Mouse (Mus musculus) stomach, embryonic 15.5 days (tissue): ENCODE results near the gene Wdpcp. TPM values are rescaled to one million over a fixed set of nuclear protein-coding genes. Genes with fewer than 3 reads are reported as not detected.

ENCODE experiments used
- ATAC-seq: fragments of 200-750 bp; cut with Nextera tagmentation; 2 replicates; pipeline ENCODE4 v1.8.0; 2017; ENCODE audit warnings: low read depth, moderate number of reproducible peaks, moderate TSS enrichment; ENCODE audit not compliant: insufficient read depth, low FRiP score
- H3K27ac ChIP-seq: fragments of 300-500 bp; sonication (generic); 2 replicates; pipeline ENCODE4 v1.5.1; 2015; ENCODE audit warnings: mild to moderate bottlenecking, inconsistent platforms
- H3K27me3 ChIP-seq: fragments of 300-500 bp; sonication (generic); replicated peaks from 2 replicates; pipeline ENCODE4 v1.6.1; 2015; ENCODE audit warnings: inconsistent platforms
- H3K36me3 ChIP-seq: fragments of 300-500 bp; sonication (generic); 2 replicates; pipeline ENCODE4 v1.6.1; 2015; ENCODE audit warnings: inconsistent platforms
- H3K4me1 ChIP-seq: fragments of 300-500 bp; sonication (generic); 2 replicates; pipeline ENCODE4 v1.6.1; 2015; ENCODE audit warnings: inconsistent platforms
- H3K4me2 ChIP-seq: fragments of 300-500 bp; sonication (generic); 2 replicates; pipeline ENCODE4 v1.6.1; 2015; ENCODE audit warnings: mild to moderate bottlenecking, inconsistent platforms
- H3K4me3 ChIP-seq: fragments of 300-500 bp; sonication (generic); replicated peaks from 2 replicates; pipeline ENCODE4 v1.5.1; 2015; ENCODE audit warnings: inconsistent platforms
- H3K9ac ChIP-seq: fragments of 300-500 bp; sonication (generic); 2 replicates; pipeline ENCODE4 v1.6.1; 2015; ENCODE audit warnings: inconsistent platforms
- H3K9me3 ChIP-seq: fragments of 300-500 bp; sonication (generic); 2 replicates; pipeline ENCODE4 v1.6.1; 2016; ENCODE audit warnings: inconsistent platforms
- WGBS: fragments of 180-500 bp; shearing (Covaris S2); methylation state at CpG from one replicate; pipeline ENCODE4 v1.1.7; 2015; 5-methylcytosine and 5-hydroxymethylcytosine counted together
- polyA plus RNA-seq: library from polyadenylated mRNA; unstranded; fragments of >200 nt; fragmentation: Nextera tagmentation; extraction: Ambion mirVana; gene quantifications from 2 replicates; pipeline ENCODE4 v1.2.1, GENCODE M21; 2015

The Wdpcp gene
- polyA plus RNA-seq, 1 experiment from 2014 or later, result 8.9 TPM

DNA sequence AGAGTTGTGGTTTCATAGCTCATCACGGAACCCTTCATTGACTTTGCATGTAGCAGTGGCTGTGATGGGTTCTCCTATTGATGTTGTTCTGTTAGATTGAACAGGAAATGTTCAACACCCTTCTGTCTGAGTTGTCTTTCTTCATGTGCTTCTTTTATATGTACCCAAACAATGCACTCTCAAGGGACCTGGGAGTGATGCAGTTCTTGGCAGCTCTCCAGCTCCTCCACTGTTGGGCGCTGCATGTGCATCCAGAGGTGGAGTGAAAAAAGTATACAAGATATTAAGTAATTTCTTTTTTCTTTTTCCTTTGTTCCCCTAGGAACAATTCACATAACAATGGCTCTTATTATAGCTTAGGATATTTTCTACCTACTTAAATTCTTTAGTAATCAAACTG, 118.7 kb downstream of the Wdpcp start:
- Histone ChIP-seq H3K36me3 (no peaks in the 10 kb centered on the region), H3K4me2 (no peak overlapping the region)
- no peak for ATAC-seq

DNA sequence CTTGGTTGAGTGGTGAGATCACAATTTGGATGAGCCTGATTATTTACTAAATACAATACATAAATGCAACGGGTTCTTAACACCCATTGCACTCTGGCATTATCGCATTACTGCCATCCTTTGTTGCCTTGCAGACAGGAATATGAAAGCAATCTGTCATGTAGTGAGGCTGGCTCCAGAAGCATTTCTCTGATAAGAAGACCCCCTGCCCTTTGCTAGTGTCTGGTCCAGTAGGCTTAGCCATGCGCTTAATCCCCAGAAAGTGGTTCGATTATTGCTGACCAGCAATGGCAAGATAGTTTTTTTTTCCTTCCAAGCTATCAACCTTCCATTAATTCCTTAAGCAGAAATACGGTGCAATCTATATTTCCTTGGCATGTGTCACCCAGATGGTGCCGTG, 122.1 kb downstream of the Wdpcp start:
- Histone ChIP-seq H3K4me1 (no peaks in the 10 kb centered on the region), H3K9me3 (no peaks in the 10 kb centered on the region), H3K27me3 (no peaks in the 10 kb centered on the region), H3K36me3 (no peaks in the 10 kb centered on the region), H3K4me3 (no peak overlapping the region), H3K27ac (no peak overlapping the region), H3K9ac (no peak overlapping the region), H3K4me2 (no peak overlapping the region)
- ATAC-seq, result no peak
- 82% methylated on average over 6 of the region's 6 CpGs for WGBS

More for the DNA sequence above, 118.7 kb downstream of the Wdpcp start:
- no peaks in the 10 kb centered on the region for H3K9me3 ChIP-seq
- 82% methylated on average over 2 of the region's 2 CpGs for WGBS
- no peak overlapping the region for H3K27ac ChIP-seq
- H3K4me3 ChIP-seq, result no peak overlapping the region
- no peaks in the 10 kb centered on the region for H3K4me1 ChIP-seq
- no peaks in the 10 kb centered on the region for H3K27me3 ChIP-seq
- no peak overlapping the region for H3K9ac ChIP-seq

DNA sequence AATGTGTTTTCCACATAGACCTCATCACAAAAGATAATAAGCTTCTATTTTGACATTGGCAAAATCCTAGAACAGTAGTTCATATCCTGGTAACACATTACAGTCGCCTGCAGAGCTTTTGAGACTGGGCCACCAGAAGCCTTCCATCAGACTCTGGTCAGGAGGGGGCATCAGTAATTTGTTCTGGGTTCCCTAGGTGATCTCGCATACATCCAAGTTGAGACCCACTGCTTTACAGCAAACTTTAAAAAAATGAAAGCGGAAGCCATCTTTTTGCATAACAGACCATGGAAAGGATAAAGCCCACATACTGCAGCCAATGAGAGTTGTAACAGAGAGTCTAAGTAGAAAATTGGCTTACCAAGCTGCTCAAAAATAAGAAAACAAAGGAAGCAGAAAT, 125.6 kb downstream of the Wdpcp start:
- 82% methylated on average over 3 of the region's 3 CpGs for WGBS
- Histone ChIP-seq H3K4me2 (no peak overlapping the region), H3K4me1 (no peaks in the 10 kb centered on the region), H3K27me3 (no peaks in the 10 kb centered on the region), H3K9me3 (no peaks in the 10 kb centered on the region), H3K4me3 (no peak overlapping the region), H3K36me3 (no peaks in the 10 kb centered on the region), H3K9ac (no peak overlapping the region), H3K27ac (no peak overlapping the region)
- no peak for ATAC-seq

DNA sequence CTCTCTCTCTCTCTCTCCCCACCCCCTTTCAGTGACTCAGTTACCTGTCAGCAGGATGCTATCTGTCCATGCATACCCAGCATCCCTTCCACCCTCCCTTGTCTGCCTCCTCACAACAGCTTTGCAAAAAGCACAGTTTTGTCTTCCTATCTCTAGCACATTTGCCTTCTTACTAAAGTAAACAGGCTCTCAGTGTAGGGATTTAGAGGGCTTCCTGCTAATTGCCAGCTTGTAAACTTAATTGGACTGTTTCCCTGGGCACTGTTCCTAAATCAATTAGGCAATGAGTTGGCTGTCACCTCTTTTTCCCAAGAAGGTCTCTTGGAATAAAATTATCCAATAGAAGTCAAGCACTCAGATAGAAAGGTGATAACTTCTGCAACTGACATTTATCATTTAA, 141.5 kb downstream of the Wdpcp start:
- H3K9me3 ChIP-seq, result no peaks in the 10 kb centered on the region
- no peak for ATAC-seq
- H3K36me3 ChIP-seq, result no peaks in the 10 kb centered on the region

DNA sequence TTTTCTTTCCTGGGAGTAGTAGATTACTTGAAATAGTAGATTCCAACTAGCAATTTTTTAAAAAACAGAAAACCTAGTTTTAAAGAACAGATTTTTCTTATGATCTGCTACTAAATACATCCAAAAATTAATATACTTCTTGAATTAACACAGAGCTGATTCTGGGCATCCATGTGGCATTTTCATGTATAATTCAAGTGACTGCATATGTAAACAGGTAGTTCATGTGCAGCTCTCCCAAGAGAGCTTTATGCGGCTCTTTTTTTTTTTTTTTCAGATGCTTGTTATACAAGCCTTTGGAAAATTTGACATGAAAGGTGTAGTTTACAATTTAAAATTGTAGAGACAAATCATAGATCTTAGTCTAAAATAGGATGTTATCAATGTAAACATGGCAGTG, 142.0 kb downstream of the Wdpcp start:
- no peak overlapping the region for H3K4me2 ChIP-seq
- 83% methylated on average over 1 of the region's 1 CpGs for WGBS
- ATAC-seq, result no peak

More for the DNA sequence above, 141.5 kb downstream of the Wdpcp start:
- no peak overlapping the region for H3K4me2 ChIP-seq
- H3K27ac ChIP-seq, result no peak overlapping the region
- H3K4me3 ChIP-seq, result no peak overlapping the region
- no peaks in the 10 kb centered on the region for H3K4me1 ChIP-seq
- H3K9ac ChIP-seq, result no peak overlapping the region
- H3K27me3 ChIP-seq, result no peaks in the 10 kb centered on the region

DNA sequence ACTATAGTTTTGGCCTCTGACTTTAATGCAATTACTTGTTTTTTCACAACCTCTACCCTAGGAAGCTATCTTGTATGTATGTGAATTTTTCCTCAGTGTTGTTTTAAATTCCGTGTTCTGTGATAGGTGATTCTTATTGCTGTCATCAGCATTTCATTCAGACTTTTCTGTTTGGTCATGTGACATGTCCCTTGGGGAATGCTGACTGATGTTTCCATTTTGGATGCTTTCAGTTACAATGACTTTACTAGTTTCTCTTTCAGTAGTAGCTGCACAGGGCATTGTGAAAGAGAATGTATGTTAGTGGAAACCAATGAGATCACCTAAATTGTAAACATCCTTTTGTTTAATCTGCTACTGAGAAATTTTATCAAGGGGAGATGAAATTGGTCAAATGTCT, 154.3 kb downstream of the Wdpcp start:
- H3K36me3 ChIP-seq, result no peaks in the 10 kb centered on the region
- H3K4me3 ChIP-seq, result no peak overlapping the region
- H3K27ac ChIP-seq, result no peak overlapping the region
- no peak overlapping the region for H3K9ac ChIP-seq
- ATAC-seq, result no peak
- 71% methylated on average over 1 of the region's 1 CpGs for WGBS
- no peaks in the 10 kb centered on the region for H3K4me1 ChIP-seq
- H3K4me2 ChIP-seq, result no peak overlapping the region
- H3K9me3 ChIP-seq, result no peaks in the 10 kb centered on the region
- no peaks in the 10 kb centered on the region for H3K27me3 ChIP-seq

More for the DNA sequence above, 142.0 kb downstream of the Wdpcp start:
- Histone ChIP-seq H3K9ac (no peak overlapping the region), H3K4me3 (no peak overlapping the region), H3K27me3 (no peaks in the 10 kb centered on the region), H3K27ac (no peak overlapping the region), H3K9me3 (no peaks in the 10 kb centered on the region), H3K4me1 (no peaks in the 10 kb centered on the region), H3K36me3 (no peaks in the 10 kb centered on the region)

DNA sequence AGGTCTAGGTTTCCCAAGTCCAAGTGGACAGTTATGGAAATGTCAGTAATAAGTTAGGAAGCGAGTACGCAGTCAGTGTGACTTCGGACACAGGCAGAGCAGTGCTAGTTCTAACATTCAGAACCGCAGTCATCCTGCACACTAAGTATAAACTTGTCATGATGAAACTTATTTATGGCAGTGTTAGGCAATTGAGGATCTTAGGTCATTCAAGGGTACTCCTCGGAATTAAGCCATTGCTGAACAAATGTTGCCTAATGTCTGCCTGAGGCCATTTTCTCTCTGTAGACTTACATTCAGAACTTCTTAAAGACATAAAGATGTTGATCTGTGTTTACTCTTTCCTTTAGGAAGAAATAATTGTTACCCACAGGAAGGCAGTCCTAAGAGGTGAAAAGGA, 157.0 kb downstream of the Wdpcp start:
- H3K4me3 ChIP-seq, result no peak overlapping the region
- ATAC-seq, result no peak
- no peak overlapping the region for H3K4me2 ChIP-seq
- H3K4me1 ChIP-seq, result no peaks in the 10 kb centered on the region
- no peak overlapping the region for H3K27ac ChIP-seq
- no peaks in the 10 kb centered on the region for H3K27me3 ChIP-seq
- 63% methylated on average over 5 of the region's 5 CpGs for WGBS
- no peaks in the 10 kb centered on the region for H3K9me3 ChIP-seq
- no peaks in the 10 kb centered on the region for H3K36me3 ChIP-seq
- H3K9ac ChIP-seq, result no peak overlapping the region

DNA sequence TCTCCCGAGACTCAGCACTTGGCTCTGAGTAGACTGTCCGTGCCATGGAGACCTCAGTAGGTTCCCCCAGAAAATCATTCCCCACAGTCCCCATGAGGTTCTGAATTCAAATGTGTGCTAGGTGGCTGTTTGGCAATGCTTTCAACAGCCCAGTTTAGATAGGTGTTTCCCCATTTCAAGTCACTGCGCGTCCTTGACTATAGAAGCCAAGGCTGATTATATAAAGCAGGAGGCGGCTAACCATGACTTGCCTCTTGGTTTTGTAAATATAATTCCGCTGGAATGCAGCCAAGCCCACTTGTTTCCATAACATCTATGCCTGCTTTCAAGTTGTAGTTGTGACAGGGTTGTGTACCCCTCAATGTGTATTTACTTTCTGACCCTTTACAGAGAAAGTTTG, 157.9 kb downstream of the Wdpcp start:
- no peaks in the 10 kb centered on the region for H3K4me1 ChIP-seq
- no peaks in the 10 kb centered on the region for H3K9me3 ChIP-seq
- H3K9ac ChIP-seq, result no peak overlapping the region
- 68% methylated on average over 6 of the region's 6 CpGs for WGBS
- H3K27ac ChIP-seq, result no peak overlapping the region
- H3K36me3 ChIP-seq, result no peaks in the 10 kb centered on the region
- ATAC-seq, result no peak
- no peak overlapping the region for H3K4me2 ChIP-seq
- H3K4me3 ChIP-seq, result no peak overlapping the region
- H3K27me3 ChIP-seq, result no peaks in the 10 kb centered on the region

DNA sequence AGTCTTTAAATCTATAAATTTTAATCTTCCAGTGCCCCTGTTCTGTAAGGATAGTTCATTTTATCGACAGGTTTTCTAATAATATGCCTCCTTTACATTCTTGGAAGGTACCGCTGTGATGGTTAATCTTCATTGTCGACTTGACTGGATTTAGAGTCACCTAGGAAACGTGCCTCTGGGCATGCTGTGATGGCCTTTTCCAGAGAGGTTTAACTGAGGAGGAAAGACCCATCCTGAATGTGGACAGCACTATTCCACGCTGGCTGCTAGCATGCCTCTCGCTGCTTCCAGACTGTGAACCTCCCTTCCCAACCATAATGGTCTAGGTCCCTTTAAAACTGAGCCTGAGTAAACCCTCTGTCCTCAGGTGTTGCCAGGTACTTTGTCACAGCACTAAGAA, 163.2 kb downstream of the Wdpcp start:
- H3K36me3 ChIP-seq, result no peaks in the 10 kb centered on the region
- H3K9ac ChIP-seq, result no peak overlapping the region
- H3K4me3 ChIP-seq, result no peak overlapping the region
- WGBS, result 77% methylated on average over 6 of the region's 6 CpGs
- H3K27ac ChIP-seq, result no peak overlapping the region
- H3K27me3 ChIP-seq, result no peaks in the 10 kb centered on the region
- ATAC-seq, result no peak
- no peak overlapping the region for H3K4me2 ChIP-seq
- no peaks in the 10 kb centered on the region for H3K4me1 ChIP-seq
- H3K9me3 ChIP-seq, result no peaks in the 10 kb centered on the region

DNA sequence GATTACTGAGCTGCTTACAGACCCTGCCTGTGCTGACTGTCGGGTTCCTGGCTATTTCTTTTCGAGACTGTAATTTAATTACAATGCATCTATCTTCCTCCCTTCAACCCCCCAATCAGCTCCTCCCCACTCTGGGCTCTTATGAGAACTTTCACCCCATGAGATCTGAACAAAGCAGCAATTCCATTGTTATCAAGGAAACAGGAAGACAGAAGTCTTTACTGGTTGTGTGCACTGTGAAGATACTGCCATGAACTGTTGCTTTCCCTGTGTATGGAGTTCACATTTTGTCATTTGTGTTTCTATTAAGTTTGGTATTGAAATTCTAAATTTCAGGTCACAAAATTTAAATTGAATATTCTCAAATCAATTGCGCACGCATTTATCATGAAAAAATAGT, 177.5 kb downstream of the Wdpcp start:
- H3K9ac ChIP-seq, result no peak overlapping the region
- H3K36me3 ChIP-seq, result no peaks in the 10 kb centered on the region
- H3K9me3 ChIP-seq, result no peaks in the 10 kb centered on the region
- peaks cover 5% of the 10 kb centered on the region; the same call in 1 of the 2 replicates for H3K4me1 ChIP-seq
- H3K27ac ChIP-seq, result no peak overlapping the region
- H3K4me2 ChIP-seq, result no peak overlapping the region
- H3K27me3 ChIP-seq, result no peaks in the 10 kb centered on the region
- no peak overlapping the region for H3K4me3 ChIP-seq
- ATAC-seq, result no peak
- WGBS, result 78% methylated on average over 4 of the region's 4 CpGs

DNA sequence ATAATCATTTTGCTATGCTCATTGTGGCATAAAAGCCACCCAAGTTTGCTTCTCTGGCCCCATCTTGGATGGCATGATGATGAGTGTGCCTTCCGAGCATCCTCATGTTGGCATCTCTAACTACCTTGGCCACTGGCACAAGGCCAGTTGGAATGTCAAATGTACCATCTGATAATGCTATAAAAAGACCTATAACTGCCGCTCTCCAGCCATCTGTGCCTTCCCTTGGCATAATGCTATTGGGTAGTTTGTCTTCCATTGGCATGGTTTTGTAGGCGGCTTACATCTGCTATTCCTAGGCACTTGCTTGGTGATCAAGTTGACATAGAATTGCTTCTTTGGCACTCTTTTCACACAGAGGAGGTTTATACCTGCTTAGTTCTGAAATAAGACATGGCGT, 191.2 kb downstream of the Wdpcp start:
- Histone ChIP-seq H3K4me1 (no peaks in the 10 kb centered on the region), H3K9me3 (no peaks in the 10 kb centered on the region), H3K27me3 (no peaks in the 10 kb centered on the region), H3K27ac (no peak overlapping the region), H3K4me3 (no peak overlapping the region), H3K36me3 (no peaks in the 10 kb centered on the region), H3K9ac (no peak overlapping the region), H3K4me2 (no peak overlapping the region)
- no peak for ATAC-seq
- 93% methylated on average over 4 of the region's 4 CpGs for WGBS

DNA sequence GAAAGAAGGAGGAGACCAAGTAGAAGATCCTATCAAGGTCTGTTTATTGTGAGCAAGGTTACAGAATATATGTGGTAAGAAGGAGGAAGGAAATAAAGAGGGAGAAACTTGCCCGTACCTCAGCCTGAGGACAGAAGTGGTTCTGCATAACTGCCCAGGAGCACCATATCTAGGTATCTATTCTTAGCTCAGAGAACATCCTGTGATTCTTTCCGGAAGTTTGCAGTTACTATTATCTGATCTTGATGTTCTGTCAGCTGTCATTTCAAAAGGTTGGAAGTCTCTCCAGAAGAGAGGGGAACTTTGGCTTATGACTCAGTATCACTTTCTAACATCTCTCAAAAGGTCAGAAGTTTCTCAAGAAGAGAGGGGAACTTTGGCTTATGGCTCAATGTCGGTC, 216.8 kb downstream of the Wdpcp start:
- ATAC-seq, result no peak
- no peak overlapping the region for H3K4me2 ChIP-seq
- no peaks in the 10 kb centered on the region for H3K27me3 ChIP-seq
- H3K27ac ChIP-seq, result no peak overlapping the region
- WGBS, result 87% methylated on average over 3 of the region's 3 CpGs
- no peak overlapping the region for H3K4me3 ChIP-seq
- no peaks in the 10 kb centered on the region for H3K9me3 ChIP-seq
- H3K36me3 ChIP-seq, result no peaks in the 10 kb centered on the region
- H3K4me1 ChIP-seq, result no peaks in the 10 kb centered on the region
- no peak overlapping the region for H3K9ac ChIP-seq

DNA sequence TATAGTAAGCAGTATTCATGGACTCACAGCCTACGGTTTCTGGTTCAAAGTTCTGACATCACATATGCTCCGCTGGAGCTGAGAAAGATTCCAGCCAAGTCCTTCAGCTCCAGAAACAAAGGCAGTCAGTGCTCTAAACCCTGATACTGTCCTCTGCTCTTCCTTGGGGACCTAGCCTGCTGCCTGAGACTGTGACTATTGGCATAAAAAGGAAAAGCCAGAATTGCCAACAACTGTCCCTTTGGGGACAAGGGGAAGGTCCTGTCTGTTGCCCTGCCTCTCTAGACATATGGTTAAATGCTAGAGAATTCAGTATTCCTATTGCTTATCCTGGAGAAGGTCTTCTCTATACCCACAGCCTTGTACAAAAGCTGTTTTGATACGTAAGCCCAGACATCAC, 252.9 kb downstream of the Wdpcp start:
- Histone ChIP-seq H3K4me3 (no peak overlapping the region), H3K4me1 (no peaks in the 10 kb centered on the region), H3K36me3 (no peaks in the 10 kb centered on the region), H3K27ac (no peak overlapping the region), H3K4me2 (no peak overlapping the region), H3K9ac (no peak overlapping the region), H3K27me3 (no peaks in the 10 kb centered on the region), H3K9me3 (no peaks in the 10 kb centered on the region)
- no peak for ATAC-seq
- 93% methylated on average over 3 of the region's 3 CpGs for WGBS
